Mouse (Mus musculus) limb, embryonic 13.5 days (tissue): Measurements from ENCODE around the gene Slc6a6. TPM values are rescaled to one million over a fixed set of nuclear protein-coding genes. Genes with fewer than 3 reads are reported as not detected.
A peak's percentile ranks its signal among the peaks of the same experiment; 100 is the strongest.

Experiments used
- ATAC-seq: fragments of 200-750 bp; cut with Nextera tagmentation; 2 replicates; pipeline ENCODE4 v1.8.0; 2017; ENCODE audit warnings: low read depth, moderate number of reproducible peaks, moderate TSS enrichment; ENCODE audit not compliant: low FRiP score
- H3K27ac ChIP-seq: fragments of 300-500 bp; sonication (generic); 2 replicates; pipeline ENCODE4 v1.5.1; 2015; ENCODE audit warnings: inconsistent platforms, mild to moderate bottlenecking, moderate library complexity
- H3K27me3 ChIP-seq: fragments of 300-500 bp; sonication (generic); 2 replicates; pipeline ENCODE4 v1.6.1; 2015; ENCODE audit warnings: mild to moderate bottlenecking, inconsistent platforms
- H3K36me3 ChIP-seq: fragments of 300-500 bp; sonication (generic); 2 replicates; pipeline ENCODE4 v1.6.1; 2015; ENCODE audit warnings: inconsistent platforms, mild to moderate bottlenecking, moderate library complexity
- H3K4me1 ChIP-seq: fragments of 300-500 bp; sonication (generic); 2 replicates; pipeline ENCODE4 v1.6.1; 2015; ENCODE audit warnings: inconsistent platforms
- H3K4me2 ChIP-seq: fragments of 300-500 bp; sonication (generic); replicated peaks from 2 replicates; pipeline ENCODE4 v1.6.1; 2015; ENCODE audit warnings: inconsistent platforms, mild to moderate bottlenecking, moderate library complexity
- H3K4me3 ChIP-seq: fragments of 300-500 bp; sonication (generic); 2 replicates; pipeline ENCODE4 v1.5.1; 2015; ENCODE audit warnings: moderate library complexity, mild to moderate bottlenecking, inconsistent platforms
- H3K9ac ChIP-seq: fragments of 300-500 bp; sonication (generic); 2 replicates; pipeline ENCODE4 v1.6.1; 2015; ENCODE audit warnings: mild to moderate bottlenecking, inconsistent platforms
- H3K9me3 ChIP-seq: fragments of 300-500 bp; sonication (generic); 2 replicates; pipeline ENCODE4 v1.6.1; 2016; ENCODE audit warnings: inconsistent platforms
- WGBS: fragments of 180-500 bp; shearing (Covaris S2); methylation state at CpG from one replicate; pipeline ENCODE4 v1.1.7; 2015; 5-methylcytosine and 5-hydroxymethylcytosine counted together
- polyA plus RNA-seq: library from polyadenylated mRNA; unstranded; fragments of >200 nt; fragmentation: Nextera tagmentation; extraction: Ambion mirVana; gene quantifications from 2 replicates; pipeline ENCODE4 v1.2.1, GENCODE M21; 2015

Slc6a6 gene
- polyA plus RNA-seq, 1 experiment from 2014 or later = 51.1 TPM

GRCm38 (mm10) chr6:91741046-91741445, 57.2 kb downstream of the Slc6a6 start:
- H3K36me3 ChIP-seq = peaks cover 84% of the 10 kb centered on the region
- H3K9ac ChIP-seq = no peak overlapping the region
- peak; percentile 34; the same call in 1 of the 2 replicates for ATAC-seq
- 0 out of 2 replicates have a peak, but pooled peaks cover 8% of the 10 kb centered on the region for H3K4me1 ChIP-seq
- no peaks in the 10 kb centered on the region for H3K27me3 ChIP-seq
- no peak overlapping the region for H3K4me3 ChIP-seq
- H3K9me3 ChIP-seq = no peaks in the 10 kb centered on the region
- H3K4me2 ChIP-seq = no peak overlapping the region
- 64% methylated on average over 11 of the region's 11 CpGs for WGBS
- no peak overlapping the region for H3K27ac ChIP-seq

GRCm38 (mm10) chr6:91742466-91742865, 58.6 kb downstream of the Slc6a6 start:
- Histone ChIP-seq H3K4me2 (no peak overlapping the region), H3K9ac (no peak overlapping the region), H3K4me1 (no peaks in the 10 kb centered on the region), H3K27me3 (no peaks in the 10 kb centered on the region), H3K36me3 (peaks cover 82% of the 10 kb centered on the region), H3K4me3 (no peak overlapping the region), H3K9me3 (no peaks in the 10 kb centered on the region), H3K27ac (no peak overlapping the region)
- ATAC-seq = no peak
- 74% methylated on average over 3 of the region's 3 CpGs for WGBS

GRCm38 (mm10) chr6:91742995-91743394, 59.1 kb downstream of the Slc6a6 start:
- Histone ChIP-seq H3K4me2 (no peak overlapping the region), H3K27ac (no peak overlapping the region), H3K36me3 (peaks cover 82% of the 10 kb centered on the region), H3K27me3 (no peaks in the 10 kb centered on the region), H3K9ac (no peak overlapping the region), H3K9me3 (no peaks in the 10 kb centered on the region), H3K4me1 (no peaks in the 10 kb centered on the region), H3K4me3 (no peak overlapping the region)
- ATAC-seq = no peak
- 87% methylated on average over 8 of the region's 8 CpGs for WGBS

GRCm38 (mm10) chr6:91743886-91744285, 60.0 kb downstream of the Slc6a6 start:
- Histone ChIP-seq H3K4me2 (no peak overlapping the region), H3K4me3 (no peak overlapping the region), H3K36me3 (peaks cover 82% of the 10 kb centered on the region), H3K4me1 (no peaks in the 10 kb centered on the region), H3K9ac (no peak overlapping the region), H3K9me3 (0 out of 2 replicates have a peak, but pooled peaks cover 3% of the 10 kb centered on the region), H3K27me3 (no peaks in the 10 kb centered on the region), H3K27ac (no peak overlapping the region)
- 45% methylated on average over 4 of the region's 4 CpGs for whole genome bisulfite sequencing
- no peak for ATAC-seq

GRCm38 (mm10) chr6:91745246-91745645, 61.4 kb downstream of the Slc6a6 start:
- WGBS = 80% methylated on average over 3 of the region's 3 CpGs
- Histone ChIP-seq H3K9ac (no peak overlapping the region), H3K4me2 (no peak overlapping the region), H3K9me3 (0 out of 2 replicates have a peak, but pooled peaks cover 6% of the 10 kb centered on the region), H3K4me3 (no peak overlapping the region), H3K27me3 (no peaks in the 10 kb centered on the region), H3K27ac (no peak overlapping the region), H3K4me1 (no peaks in the 10 kb centered on the region), H3K36me3 (peaks cover 80% of the 10 kb centered on the region)
- ATAC-seq = no peak

DNA sequence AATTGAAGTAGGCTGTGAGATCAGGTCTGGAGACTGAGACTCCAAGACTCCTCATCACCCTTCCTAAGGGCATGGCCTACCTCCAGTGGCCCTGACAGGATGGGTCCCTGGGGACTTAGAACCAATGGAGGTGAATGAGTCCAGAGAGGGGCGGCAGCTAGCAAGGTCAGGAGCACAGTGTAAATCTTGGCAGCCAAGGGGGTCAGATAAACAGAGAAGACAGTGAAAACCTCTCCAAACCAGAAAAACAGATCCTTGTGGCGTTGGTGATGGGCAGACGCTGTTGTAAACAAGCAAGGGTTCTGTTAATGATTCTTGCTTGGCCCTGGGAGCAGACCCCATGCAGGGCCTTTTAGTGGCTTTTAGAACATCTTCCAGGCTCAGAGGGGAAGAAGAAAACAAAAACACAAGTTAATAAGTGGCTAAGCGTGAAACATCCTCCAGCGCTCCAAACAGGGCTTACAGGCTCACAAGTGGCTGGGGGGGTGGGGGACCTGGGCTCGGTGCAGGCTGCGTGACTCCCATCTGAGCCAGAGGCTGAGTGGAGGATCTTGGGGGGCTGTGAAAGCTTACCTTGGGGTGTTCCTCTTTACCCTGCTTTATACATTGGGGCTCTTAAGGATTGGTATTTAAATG, 62.2 kb downstream of the Slc6a6 start:
- no peak overlapping the region for H3K4me2 ChIP-seq
- H3K36me3 ChIP-seq = peaks cover 82% of the 10 kb centered on the region
- no peak overlapping the region for H3K27ac ChIP-seq
- H3K4me3 ChIP-seq = no peak overlapping the region
- no peaks in the 10 kb centered on the region for H3K27me3 ChIP-seq
- no peaks in the 10 kb centered on the region for H3K4me1 ChIP-seq
- ATAC-seq = no peak
- H3K9me3 ChIP-seq = 0 out of 2 replicates have a peak, but pooled peaks cover 6% of the 10 kb centered on the region
- WGBS = 60% methylated on average over 7 of the region's 7 CpGs
- no peak overlapping the region; the same call in 1 of the 2 replicates for H3K9ac ChIP-seq

GRCm38 (mm10) chr6:91746776-91747175, 62.9 kb downstream of the Slc6a6 start:
- Histone ChIP-seq H3K27ac (no peak overlapping the region), H3K4me3 (no peak overlapping the region), H3K36me3 (peaks cover 82% of the 10 kb centered on the region), H3K27me3 (no peaks in the 10 kb centered on the region), H3K9me3 (0 out of 2 replicates have a peak, but pooled peaks cover 6% of the 10 kb centered on the region), H3K4me1 (no peaks in the 10 kb centered on the region), H3K9ac (no peak overlapping the region), H3K4me2 (no peak overlapping the region)
- no peak for ATAC-seq
- WGBS = 88% methylated on average over 5 of the region's 5 CpGs

DNA sequence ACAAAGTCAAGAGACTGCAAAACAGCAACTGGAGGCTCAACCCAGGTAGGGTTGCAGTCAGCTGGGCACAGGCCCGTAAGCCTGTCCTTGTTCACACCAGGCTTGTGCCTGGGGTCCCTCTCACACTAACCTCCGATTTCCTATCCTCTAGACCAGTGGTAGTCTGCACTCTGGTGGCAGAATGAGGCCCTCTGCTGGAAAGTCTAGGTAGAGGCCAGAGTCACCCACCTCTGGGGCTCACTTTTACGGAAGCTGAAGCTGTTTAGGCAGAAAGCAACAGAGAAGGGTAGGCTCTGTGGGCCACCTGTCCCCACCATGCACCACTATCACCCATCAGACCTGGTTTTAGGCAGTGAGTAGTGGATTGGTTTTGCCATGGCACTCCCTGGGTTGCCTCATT, 67.1 kb downstream of the Slc6a6 start:
- H3K36me3 ChIP-seq = peaks cover 83% of the 10 kb centered on the region
- 80% methylated on average over 3 of the region's 3 CpGs for WGBS
- no peak for ATAC-seq

DNA sequence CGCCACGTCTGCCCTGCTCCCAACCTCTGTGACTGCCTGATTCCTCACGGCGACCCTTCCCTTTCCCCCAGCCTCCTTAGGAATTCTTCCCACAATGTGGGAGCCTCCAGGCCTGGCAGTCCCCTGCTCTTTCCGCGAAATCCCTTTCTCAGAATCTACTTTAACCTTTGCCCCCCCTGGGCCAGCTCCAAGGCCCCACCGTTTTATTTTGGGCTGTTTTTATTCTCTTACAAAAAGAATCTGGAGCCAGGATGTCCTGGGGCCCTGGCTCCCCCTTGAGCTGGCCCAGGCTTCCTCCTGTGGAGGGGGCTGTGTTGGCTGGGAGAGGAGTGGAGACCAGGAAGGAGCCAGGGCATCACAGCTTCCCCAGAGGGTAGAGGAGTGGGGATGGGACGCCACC, 69.0 kb downstream of the Slc6a6 start:
- H3K4me1 ChIP-seq = no peaks in the 10 kb centered on the region
- WGBS = 82% methylated on average over 8 of the region's 8 CpGs
- H3K27ac ChIP-seq = no peak overlapping the region
- H3K9me3 ChIP-seq = 0 out of 2 replicates have a peak, but pooled peaks cover 6% of the 10 kb centered on the region
- H3K9ac ChIP-seq = no peak overlapping the region
- peaks cover 83% of the 10 kb centered on the region for H3K36me3 ChIP-seq
- no peak overlapping the region for H3K4me2 ChIP-seq
- no peak overlapping the region for H3K4me3 ChIP-seq
- no peak for ATAC-seq
- no peaks in the 10 kb centered on the region for H3K27me3 ChIP-seq

More for the DNA sequence above, 67.1 kb downstream of the Slc6a6 start:
- Histone ChIP-seq H3K9ac (no peak overlapping the region), H3K4me1 (no peaks in the 10 kb centered on the region), H3K4me2 (no peak overlapping the region), H3K4me3 (no peak overlapping the region), H3K27ac (no peak overlapping the region), H3K9me3 (0 out of 2 replicates have a peak, but pooled peaks cover 6% of the 10 kb centered on the region), H3K27me3 (no peaks in the 10 kb centered on the region)

DNA sequence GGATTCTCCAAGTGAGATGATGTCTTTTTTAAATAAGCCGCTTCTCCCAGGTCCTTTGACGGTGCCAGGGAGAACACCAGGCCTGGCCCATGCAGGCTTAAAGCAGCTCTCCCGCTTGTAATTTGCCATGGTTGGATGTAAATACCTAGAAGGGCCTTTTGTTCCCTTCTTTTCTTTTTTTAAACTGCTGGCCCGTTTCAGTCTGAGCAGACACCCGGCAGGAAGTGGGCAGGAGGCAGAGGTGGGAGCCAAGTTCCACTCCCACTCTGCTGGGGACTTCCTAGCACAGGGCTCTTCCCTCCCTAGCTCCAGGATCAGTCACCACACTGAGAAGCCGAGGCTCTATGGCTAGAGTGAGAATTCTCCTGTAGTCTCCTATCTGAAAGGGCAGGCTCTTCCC, 70.2 kb downstream of the Slc6a6 start:
- Histone ChIP-seq H3K4me3 (no peak overlapping the region), H3K9ac (no peak overlapping the region), H3K4me2 (no peak overlapping the region), H3K36me3 (peaks cover 77% of the 10 kb centered on the region), H3K4me1 (no peaks in the 10 kb centered on the region), H3K27ac (no peak overlapping the region), H3K27me3 (no peaks in the 10 kb centered on the region), H3K9me3 (0 out of 2 replicates have a peak, but pooled peaks cover 1% of the 10 kb centered on the region)
- 60% methylated on average over 6 of the region's 6 CpGs for WGBS
- no peak for ATAC-seq

DNA sequence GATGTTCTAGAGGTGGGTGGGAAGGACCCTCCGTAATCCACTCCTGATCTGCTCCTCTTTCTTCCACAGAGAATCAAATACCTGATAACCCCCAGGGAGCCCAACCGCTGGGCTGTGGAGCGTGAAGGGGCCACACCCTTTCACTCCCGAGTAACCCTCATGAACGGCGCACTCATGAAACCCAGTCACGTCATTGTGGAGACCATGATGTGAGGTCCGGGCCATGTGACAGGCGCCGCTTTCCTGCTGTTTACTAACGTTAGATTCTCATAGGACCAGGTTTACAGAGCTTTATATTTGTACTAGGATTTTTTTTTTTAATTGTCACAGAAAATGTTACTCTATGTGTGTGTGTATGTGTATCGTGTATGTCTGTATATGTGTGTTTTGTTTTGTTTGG, 71.0 kb downstream of the Slc6a6 start:
- WGBS = 89% methylated on average over 12 of the region's 12 CpGs
- Histone ChIP-seq H3K27me3 (no peaks in the 10 kb centered on the region), H3K4me1 (no peaks in the 10 kb centered on the region), H3K4me3 (no peak overlapping the region), H3K9ac (no peak overlapping the region; the same call in 1 of the 2 replicates), H3K4me2 (no peak overlapping the region), H3K36me3 (peaks cover 76% of the 10 kb centered on the region), H3K9me3 (no peaks in the 10 kb centered on the region), H3K27ac (no peak overlapping the region)
- ATAC-seq = no peak

- ATAC-seq = no peak
- Histone ChIP-seq H3K9me3 (no peaks in the 10 kb centered on the region), H3K4me2 (no peak overlapping the region), H3K4me1 (no peaks in the 10 kb centered on the region), H3K27ac (no peak overlapping the region), H3K9ac (no peak overlapping the region), H3K36me3 (peaks cover 20% of the 10 kb centered on the region), H3K4me3 (no peak overlapping the region), H3K27me3 (no peaks in the 10 kb centered on the region)
- WGBS = 77% methylated on average over 9 of the region's 9 CpGs
Observed at GRCm38 (mm10) chr6:91762051-91762742, 78.3 kb downstream of the Slc6a6 start.
